Mouse (Mus musculus): Measurements from ENCODE around the gene Nsrp1. TPM values are rescaled to one million over a fixed set of nuclear protein-coding genes. Genes with fewer than 3 reads are reported as not detected.

The Nsrp1 gene
- polyA plus RNA-seq, 1 experiment from 2014 or later: 102 TPM

DNA sequence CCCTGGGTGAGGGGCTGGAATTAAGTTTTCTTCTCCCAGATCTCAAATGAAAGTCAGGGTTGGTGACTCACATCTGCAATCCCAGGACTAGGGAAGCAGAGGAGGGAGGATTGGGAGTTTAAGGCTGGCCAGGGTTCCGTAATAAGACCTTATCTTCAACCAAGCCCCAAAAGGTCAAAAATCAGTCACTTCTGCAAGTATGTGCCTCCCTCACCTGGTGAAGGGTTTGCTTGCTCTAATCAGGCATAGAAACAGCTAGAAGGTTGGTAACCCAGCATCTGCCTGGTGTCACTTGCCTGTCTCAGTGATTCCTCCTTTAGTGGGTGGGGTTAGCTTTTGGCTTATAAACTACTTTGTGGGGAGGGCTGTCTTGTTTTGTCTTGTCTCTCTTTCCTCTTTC lies 75.9 kb downstream of the Nsrp1 start:
- Histone ChIP-seq H3K27me3 (peaks cover 42% of the 10 kb centered on the region), H3K9me3 (no peaks in the 10 kb centered on the region), H3K9ac (no peak overlapping the region), H3K4me1 (peaks cover 26% of the 10 kb centered on the region), H3K36me3 (no peaks in the 10 kb centered on the region), H3K27ac (no peak overlapping the region), H3K4me2 (no peak overlapping the region), H3K4me3 (no peak overlapping the region)
- ATAC-seq (ENCODE audit: insufficient number of reproducible peaks, insufficient read depth, low FRiP score, low TSS enrichment, low read depth): no peak
- WGBS: 75% methylated on average over 1 of the region's 1 CpGs

GRCm38 (mm10) chr11:77000741-77001140 lies 77.5 kb downstream of the Nsrp1 start:
- WGBS: 53% methylated on average over 5 of the region's 5 CpGs
- H3K27me3 ChIP-seq: peaks cover 59% of the 10 kb centered on the region
- ATAC-seq (ENCODE audit: insufficient number of reproducible peaks, insufficient read depth, low FRiP score, low TSS enrichment, low read depth): no peak

DNA sequence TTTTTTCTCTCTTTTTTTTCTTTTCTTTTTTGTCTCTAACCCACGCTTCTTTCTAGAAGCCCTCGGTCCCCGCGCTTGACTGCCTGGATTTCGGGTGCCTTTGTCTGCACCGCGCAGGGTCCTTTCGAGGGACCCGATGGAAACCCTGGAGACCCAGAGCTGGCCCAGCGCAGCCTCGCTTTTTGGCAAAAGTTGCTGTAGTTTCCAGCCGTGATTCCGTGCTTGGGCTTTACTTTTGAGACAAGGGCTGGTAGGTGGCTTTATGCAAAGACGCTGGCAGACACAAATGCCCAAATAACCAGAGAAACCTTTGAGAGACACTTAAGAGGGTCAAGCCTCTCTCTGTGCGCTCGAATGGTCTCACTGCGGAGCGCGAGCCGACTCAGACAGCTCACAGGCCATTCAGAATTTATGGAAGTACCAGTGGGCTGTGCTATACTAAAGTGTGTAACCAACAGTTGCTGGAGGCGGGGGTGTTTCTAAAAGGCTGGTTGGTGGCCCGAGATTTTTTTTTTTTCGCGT lies 79.5 kb downstream of the Nsrp1 start:
- ATAC-seq (ENCODE audit: insufficient number of reproducible peaks, insufficient read depth, low FRiP score, low TSS enrichment, low read depth): no peak
- peaks cover 63% of the 10 kb centered on the region for H3K27me3 ChIP-seq
- H3K4me1 ChIP-seq: peaks cover 21% of the 10 kb centered on the region
- peak overlapping the region; percentile 91 for H3K4me2 ChIP-seq
- no peak overlapping the region for H3K27ac ChIP-seq
- H3K9ac ChIP-seq: peak overlapping the region; percentile 55; the same call in 1 of the 2 replicates
- no peaks in the 10 kb centered on the region for H3K36me3 ChIP-seq
- H3K4me3 ChIP-seq: peak overlapping the region; percentile 49
- WGBS: 12% methylated on average over 24 of the region's 24 CpGs
- no peaks in the 10 kb centered on the region for H3K9me3 ChIP-seq

More at GRCm38 (mm10) chr11:77000741-77001140, 77.5 kb downstream of the Nsrp1 start:
- Histone ChIP-seq H3K4me1 (peaks cover 21% of the 10 kb centered on the region), H3K4me2 (no peak overlapping the region), H3K36me3 (no peaks in the 10 kb centered on the region), H3K27ac (no peak overlapping the region), H3K9me3 (no peaks in the 10 kb centered on the region), H3K4me3 (no peak overlapping the region), H3K9ac (no peak overlapping the region)

GRCm38 (mm10) chr11:76997916-76998704 lies 80.1 kb downstream of the Nsrp1 start, which contains the start of gene Slc6a4:
TSS of gene Slc6a4 (plus strand) at chr11:76998603.
- H3K9ac ChIP-seq: peak within 1 kb of the TSS; percentile 55; the same call in 1 of the 2 replicates
- peak within 1 kb of the TSS; percentile 91 for H3K4me2 ChIP-seq
- H3K27me3 ChIP-seq: peaks cover 63% of the 10 kb centered on the region
- WGBS: under 1% methylated on average over 52 of the region's 52 CpGs
- no peaks in the 10 kb centered on the region for H3K9me3 ChIP-seq
- peak within 1 kb of the TSS; percentile 49 for H3K4me3 ChIP-seq
- peaks cover 21% of the 10 kb centered on the region for H3K4me1 ChIP-seq
- no peaks in the 10 kb centered on the region for H3K36me3 ChIP-seq
- no peak for ATAC-seq (ENCODE audit: insufficient number of reproducible peaks, insufficient read depth, low FRiP score, low TSS enrichment, low read depth)
- no peak within 1 kb of the TSS for H3K27ac ChIP-seq

DNA sequence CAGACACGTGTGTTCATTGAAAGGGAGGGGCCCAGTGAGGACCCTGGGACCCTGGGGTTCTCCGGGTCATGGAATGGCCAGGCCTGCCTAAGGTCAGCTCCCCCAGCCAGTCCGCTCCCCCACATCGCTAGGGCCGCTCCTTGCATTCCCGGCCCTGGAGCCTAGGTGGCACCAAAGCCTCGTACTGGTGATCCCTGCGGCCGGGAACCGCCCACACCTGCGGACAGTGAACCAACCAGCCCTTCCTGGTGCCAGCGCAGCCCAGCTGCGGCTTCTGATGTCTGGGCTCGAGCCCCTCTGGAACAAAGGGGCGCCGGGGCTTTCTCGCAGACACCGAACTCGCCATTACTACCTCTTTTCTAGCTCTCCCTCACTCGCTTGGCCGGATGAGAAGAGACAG lies 80.9 kb downstream of the Nsrp1 start:
- H3K9ac ChIP-seq: no peak overlapping the region
- WGBS: under 1% methylated on average over 21 of the region's 21 CpGs
- no peaks in the 10 kb centered on the region for H3K9me3 ChIP-seq
- H3K27ac ChIP-seq: no peak overlapping the region
- peak overlapping the region; percentile 91 for H3K4me2 ChIP-seq
- H3K36me3 ChIP-seq: no peaks in the 10 kb centered on the region
- peaks cover 63% of the 10 kb centered on the region for H3K27me3 ChIP-seq
- H3K4me1 ChIP-seq: peaks cover 23% of the 10 kb centered on the region
- peak overlapping the region; percentile 49 for H3K4me3 ChIP-seq
- ATAC-seq (ENCODE audit: insufficient number of reproducible peaks, insufficient read depth, low FRiP score, low TSS enrichment, low read depth): peak; percentile 26; the same call in 1 of the 2 replicates

- Histone ChIP-seq H3K36me3 (no peaks in the 10 kb centered on the region), H3K27me3 (peaks cover 55% of the 10 kb centered on the region), H3K9me3 (no peaks in the 10 kb centered on the region), H3K4me1 (peaks cover 23% of the 10 kb centered on the region), H3K27ac (no peak overlapping the region), H3K4me3 (no peak overlapping the region), H3K9ac (no peak overlapping the region), H3K4me2 (no peak overlapping the region)
- ATAC-seq (ENCODE audit: insufficient number of reproducible peaks, insufficient read depth, low FRiP score, low TSS enrichment, low read depth): no peak
- WGBS: 49% methylated on average over 20 of the region's 20 CpGs
These were observed 82.1 kb downstream of the Nsrp1 start for GRCm38 (mm10) chr11:76995966-76996672.

MicroRNAs encoded within 50 kb of the gene (microRNA counts, 519-probe panel; counts per million panel counts)
- microRNA mmu-miR-423-3p: 3,751 counts per million, percentile 83 among the panel's probes with 10 or more counts
- microRNA mmu-miR-423-5p: 3,684 counts per million, percentile 82 among the panel's probes with 10 or more counts

Small RNA genes within 50 kb of the gene (microRNA-seq; reads per million reads assigned to microRNA genes)
- gene Mir423: 5,796 reads per million, percentile 91 among the genes with 10 or more reads in this experiment

Other genes starting within 250 kb of the Nsrp1 start
- gene Cpd, start 231.4 kb downstream of the Nsrp1 start, polyA plus RNA-seq (2015; fragmentation: Nextera tagmentation; extraction: Ambion mirVana): 9.7 and 12.5 TPM in 2 replicates
- 3.6 TPM in 1 of 2 replicates, not detected in the other for gene Tmigd1, start 176.3 kb downstream of the Nsrp1 start, polyA plus RNA-seq (2015; fragmentation: Nextera tagmentation; extraction: Ambion mirVana)
- 171 and 188 TPM in 2 replicates for gene Blmh, start 153.6 kb downstream of the Nsrp1 start, polyA plus RNA-seq (2015; fragmentation: Nextera tagmentation; extraction: Ambion mirVana)
- 0.89 and 0.91 TPM in 2 replicates for gene Slc6a4, start 79.8 kb downstream of the Nsrp1 start, polyA plus RNA-seq (2015; fragmentation: Nextera tagmentation; extraction: Ambion mirVana)
- gene Efcab5, start 110.5 kb upstream of the Nsrp1 start, polyA plus RNA-seq (2015; fragmentation: Nextera tagmentation; extraction: Ambion mirVana): 0.48 and 0.58 TPM in 2 replicates
- gene Ssh2, start 137.9 kb upstream of the Nsrp1 start, polyA plus RNA-seq (2015; fragmentation: Nextera tagmentation; extraction: Ambion mirVana): 8.5 and 10.1 TPM in 2 replicates

Data from embryonic facial prominence, embryonic 13.5 days (tissue).